Mouse (Mus musculus) mesoderm, embryonic 11.5 days (tissue): ENCODE data around the gene Cast.

Source experiments
- DNase-seq: peaks from one replicate; pipeline ENCODE4 v3.0.0-alpha.2; 2012; ENCODE audit warnings: low read depth, low spot score

Cast gene

GRCm38 (mm10) chr13:74808152-74808929 is at the start of gene Cast:
Cast (minus strand) TSS chr13:74808810.
- peak; percentile 57 for DNase-seq

- DNase-seq = peak; percentile 71
Observed at GRCm38 (mm10) chr13:74854338-74855047, 45.9 kb upstream of the Cast start.

- no peak for DNase-seq
Observed at GRCm38 (mm10) chr13:74850823-74851222, 42.2 kb upstream of the Cast start.

GRCm38 (mm10) chr13:74845886-74846285 is 37.3 kb upstream of the Cast start:
- DNase-seq = no peak

- DNase-seq = no peak
Observed at GRCm38 (mm10) chr13:74834543-74834942, 25.9 kb upstream of the Cast start.

GRCm38 (mm10) chr13:74822095-74822494 is 13.5 kb upstream of the Cast start:
- no peak for DNase-seq

- no peak for DNase-seq
Observed at GRCm38 (mm10) chr13:74815753-74816152, 7.1 kb upstream of the Cast start.

GRCm38 (mm10) chr13:74807446-74808151 is 1.0 kb downstream of the Cast start:
- peak; percentile 64 for DNase-seq

- no peak for DNase-seq
Observed at GRCm38 (mm10) chr13:74806934-74807333, 1.7 kb downstream of the Cast start.

GRCm38 (mm10) chr13:74794435-74794834 is 14.2 kb downstream of the Cast start:
- no peak for DNase-seq

- no peak for DNase-seq
Observed at GRCm38 (mm10) chr13:74787681-74788080, 20.9 kb downstream of the Cast start.

- no peak for DNase-seq
Observed at GRCm38 (mm10) chr13:74772151-74772550, 36.5 kb downstream of the Cast start.

- peak; percentile 94 for DNase-seq
Observed at GRCm38 (mm10) chr13:74770480-74770879, 38.1 kb downstream of the Cast start.

GRCm38 (mm10) chr13:74769871-74770270 is 38.7 kb downstream of the Cast start:
- DNase-seq = no peak

- no peak for DNase-seq
Observed at GRCm38 (mm10) chr13:74767186-74767585, 41.4 kb downstream of the Cast start.

- DNase-seq = no peak
Observed at GRCm38 (mm10) chr13:74762741-74763140, 45.9 kb downstream of the Cast start.

- no peak for DNase-seq
Observed at GRCm38 (mm10) chr13:74759152-74759551, 49.5 kb downstream of the Cast start.

GRCm38 (mm10) chr13:74743219-74743618 is 65.4 kb downstream of the Cast start:
- peak; percentile 58 for DNase-seq

GRCm38 (mm10) chr13:74736396-74736795 is 72.2 kb downstream of the Cast start:
- DNase-seq = no peak

GRCm38 (mm10) chr13:74735834-74736233 is 72.8 kb downstream of the Cast start:
- no peak for DNase-seq

GRCm38 (mm10) chr13:74733726-74734125 is 74.9 kb downstream of the Cast start:
- no peak for DNase-seq

GRCm38 (mm10) chr13:74719002-74719401 is 89.6 kb downstream of the Cast start:
- no peak for DNase-seq
